Mouse (Mus musculus) thymus, postnatal 10 days (tissue): ENCODE measurements around the gene Smurf2.

Source experiments
- DNase-seq, 2 experiments: peaks; one replicate each; pipeline ENCODE4 v3.0.0; 2021; ENCODE audit warnings: low spot score in 2 of 2

The Smurf2 gene

GRCm38 (mm10) chr11:106777395-106777794 lies 143.1 kb downstream of the Smurf2 start:
- DNase-seq, result no peak

- DNase-seq, result no peak
Measured at GRCm38 (mm10) chr11:106776960-106777359, 143.6 kb downstream of the Smurf2 start.

GRCm38 (mm10) chr11:106773061-106773460 lies 147.5 kb downstream of the Smurf2 start:
- no peak for DNase-seq

GRCm38 (mm10) chr11:106770195-106770974 lies 150.1 kb downstream of the Smurf2 start:
- DNase-seq, result peak; percentile 32 to 62
